Mouse (Mus musculus): Measurements from ENCODE around the gene Cass4. TPM values are rescaled to one million over a fixed set of nuclear protein-coding genes. Genes with fewer than 3 reads are reported as not detected.
A peak's percentile ranks its signal among the peaks of the same experiment; 100 is the strongest.

Cass4 gene
- polyA plus RNA-seq, 1 experiment from 2014 or later, result 1.0 TPM

DNA sequence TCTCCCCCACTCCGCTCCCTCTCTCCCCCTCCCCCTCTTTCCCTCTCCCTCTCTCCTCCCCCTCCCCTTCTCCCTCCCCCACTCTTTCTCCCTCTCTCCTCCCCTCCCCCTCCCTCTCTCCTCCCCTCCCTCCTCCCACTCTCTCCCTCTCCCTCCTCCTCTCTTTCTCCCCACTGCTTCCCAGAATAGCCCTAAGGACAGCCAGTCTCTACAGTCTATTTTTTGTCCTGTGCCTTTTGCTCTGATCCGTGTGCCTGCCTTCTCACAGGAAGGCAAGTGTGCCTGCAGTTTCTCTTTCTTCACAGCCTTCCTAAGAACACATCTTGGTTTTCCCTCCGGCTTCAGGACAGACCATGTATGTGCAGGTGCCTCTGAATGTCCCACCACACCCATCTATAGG lies 83.8 kb downstream of the Cass4 start:
- Histone ChIP-seq H3K4me2 (ENCODE audit: low read depth, low read length) (peak overlapping the region; percentile 75), H3K27me3 (ENCODE audit: control insufficient read depth, insufficient read depth, low read length) (no peaks in the 10 kb centered on the region), H3K36me3 (ENCODE audit: control insufficient read depth, insufficient read depth) (no peaks in the 10 kb centered on the region), H3K27ac (ENCODE audit: low read length) (peak overlapping the region; percentile 82), H3K9ac (ENCODE audit: low read length) (peak overlapping the region; percentile 74), H3K4me3 (ENCODE audit: low read length) (peak overlapping the region; percentile 54), H3K9me3 (replicated peaks; ENCODE audit: control insufficient read depth, low read length) (no peaks in the 10 kb centered on the region), H3K4me1 (ENCODE audit: control insufficient read depth, insufficient read depth, low read length) (peaks cover 13% of the 10 kb centered on the region)
- peak; percentile 85 for ATAC-seq (replicated peaks; ENCODE audit: extremely low read depth, insufficient read depth, low FRiP score)
- 20% methylated on average over 3 of the region's 3 CpGs for WGBS

DNA sequence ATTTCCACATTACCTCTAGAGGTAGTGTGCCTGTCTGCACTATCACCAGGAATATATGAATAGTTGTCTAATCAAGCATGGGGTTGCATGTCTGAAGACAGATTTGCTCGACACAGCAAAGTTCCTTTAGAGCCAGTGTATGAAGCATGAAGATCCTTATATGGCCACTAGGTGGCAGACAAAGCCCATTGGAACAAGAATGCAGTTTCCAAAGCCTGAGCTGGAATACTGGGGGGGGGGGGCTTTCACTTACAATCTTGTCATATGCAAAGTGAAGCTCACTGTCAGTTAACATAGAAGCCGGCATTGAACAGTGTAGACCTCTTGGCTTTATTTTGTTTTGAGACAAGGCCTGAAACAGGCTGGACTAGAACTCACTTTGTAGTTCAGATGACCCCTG lies 84.3 kb downstream of the Cass4 start:
- no peaks in the 10 kb centered on the region for H3K27me3 ChIP-seq (ENCODE audit: control insufficient read depth, insufficient read depth, low read length)
- WGBS, result 3% methylated on average over 2 of the region's 2 CpGs
- H3K9ac ChIP-seq (ENCODE audit: low read length), result peak overlapping the region; percentile 74
- no peaks in the 10 kb centered on the region for H3K9me3 ChIP-seq (replicated peaks; ENCODE audit: control insufficient read depth, low read length)
- peak; percentile 55 for ATAC-seq (replicated peaks; ENCODE audit: extremely low read depth, insufficient read depth, low FRiP score)
- H3K4me1 ChIP-seq (ENCODE audit: control insufficient read depth, insufficient read depth, low read length), result peaks cover 13% of the 10 kb centered on the region
- H3K36me3 ChIP-seq (ENCODE audit: control insufficient read depth, insufficient read depth), result no peaks in the 10 kb centered on the region
- peak overlapping the region; percentile 54 for H3K4me3 ChIP-seq (ENCODE audit: low read length)
- H3K4me2 ChIP-seq (ENCODE audit: low read depth, low read length), result peak overlapping the region; percentile 75
- peak overlapping the region; percentile 82 for H3K27ac ChIP-seq (ENCODE audit: low read length)

DNA sequence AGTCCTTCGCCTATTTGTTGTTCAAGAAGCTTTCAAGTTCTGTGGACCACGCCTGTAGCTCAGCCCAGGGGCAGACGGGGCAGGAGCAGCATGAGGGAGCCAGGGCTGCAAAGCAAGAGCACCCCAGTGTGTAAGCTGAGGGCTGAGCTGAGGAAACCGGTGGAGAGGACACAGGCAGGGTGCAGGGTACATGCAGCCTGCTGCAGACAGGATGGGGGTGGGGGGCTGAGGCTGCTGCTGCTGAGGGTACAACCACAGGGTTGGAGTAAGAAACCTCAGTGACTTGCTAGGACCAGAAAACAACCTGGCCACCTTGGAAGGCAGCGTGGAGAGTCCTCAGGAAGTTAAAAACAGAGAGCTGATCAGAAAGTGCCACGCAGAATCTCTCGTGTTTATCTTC lies 86.7 kb downstream of the Cass4 start:
- 57% methylated on average over 7 of the region's 7 CpGs for WGBS
- no peak for ATAC-seq (replicated peaks; ENCODE audit: extremely low read depth, insufficient read depth, low FRiP score)
- Histone ChIP-seq H3K4me3 (ENCODE audit: low read length) (no peak overlapping the region), H3K4me1 (ENCODE audit: control insufficient read depth, insufficient read depth, low read length) (peaks cover 6% of the 10 kb centered on the region), H3K27ac (ENCODE audit: low read length) (no peak overlapping the region), H3K9me3 (replicated peaks; ENCODE audit: control insufficient read depth, low read length) (no peaks in the 10 kb centered on the region), H3K27me3 (ENCODE audit: control insufficient read depth, insufficient read depth, low read length) (no peaks in the 10 kb centered on the region), H3K9ac (ENCODE audit: low read length) (no peak overlapping the region), H3K36me3 (ENCODE audit: control insufficient read depth, insufficient read depth) (no peaks in the 10 kb centered on the region), H3K4me2 (ENCODE audit: low read depth, low read length) (no peak overlapping the region)

DNA sequence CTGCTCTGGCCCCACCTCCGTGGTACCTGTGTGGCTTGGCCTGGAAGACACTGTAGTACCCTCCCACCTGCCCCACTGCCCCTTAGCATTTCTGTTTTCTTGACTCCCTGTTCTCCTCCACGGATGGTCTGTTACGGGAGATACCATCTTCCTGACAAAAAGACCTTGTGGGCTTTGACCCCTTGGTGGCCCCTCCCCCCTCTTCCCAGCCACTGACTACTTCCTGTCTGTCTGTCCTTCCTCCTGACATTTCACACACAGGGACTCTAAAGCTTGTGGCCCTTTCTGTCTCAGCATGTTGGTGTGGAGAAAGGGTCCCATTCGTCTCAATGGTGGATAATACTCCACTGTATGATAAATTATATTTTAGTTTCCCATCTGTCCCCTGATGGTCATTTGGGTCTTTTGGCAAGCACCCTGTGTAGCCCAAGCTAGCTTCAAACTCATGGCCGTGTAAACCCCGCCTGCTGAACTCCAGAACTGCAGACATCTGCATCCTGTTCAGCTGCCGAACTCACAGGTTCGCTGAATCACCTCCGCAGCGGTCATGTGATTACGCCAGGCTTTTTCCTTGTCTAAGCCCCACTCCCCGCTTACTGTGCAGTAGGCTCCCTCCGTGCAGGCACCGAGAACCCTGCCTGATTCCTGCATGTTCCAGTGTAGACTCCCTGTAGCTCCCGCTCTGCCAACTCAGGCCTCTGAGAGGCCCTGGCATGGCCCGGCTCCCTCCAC lies 88.2 kb downstream of the Cass4 start:
- H3K9ac ChIP-seq (ENCODE audit: low read length), result no peak overlapping the region
- H3K4me1 ChIP-seq (ENCODE audit: control insufficient read depth, insufficient read depth, low read length), result peaks cover 3% of the 10 kb centered on the region
- H3K27me3 ChIP-seq (ENCODE audit: control insufficient read depth, insufficient read depth, low read length), result no peaks in the 10 kb centered on the region
- H3K4me2 ChIP-seq (ENCODE audit: low read depth, low read length), result no peak overlapping the region
- no peak overlapping the region for H3K4me3 ChIP-seq (ENCODE audit: low read length)
- WGBS, result 80% methylated on average over 16 of the region's 16 CpGs
- no peak overlapping the region for H3K27ac ChIP-seq (ENCODE audit: low read length)
- no peak for ATAC-seq (replicated peaks; ENCODE audit: extremely low read depth, insufficient read depth, low FRiP score)
- no peaks in the 10 kb centered on the region for H3K36me3 ChIP-seq (ENCODE audit: control insufficient read depth, insufficient read depth)
- H3K9me3 ChIP-seq (replicated peaks; ENCODE audit: control insufficient read depth, low read length), result no peaks in the 10 kb centered on the region

Other genes starting within 250 kb of the Cass4 start
- not detected in 2 replicates for gene Mc3r, start 145.3 kb upstream of the Cass4 start, polyA plus RNA-seq (2015; fragmentation: Nextera tagmentation; extraction: Ambion mirVana)
- 13.3 and 15.0 TPM in 2 replicates for gene Fam210b, start 48.2 kb upstream of the Cass4 start, polyA plus RNA-seq (2015; fragmentation: Nextera tagmentation; extraction: Ambion mirVana)
- gene Aurka, start 23.3 kb upstream of the Cass4 start, polyA plus RNA-seq (2015; fragmentation: Nextera tagmentation; extraction: Ambion mirVana), result 88.1 and 92.4 TPM in 2 replicates
- 24.5 and 32.2 TPM in 2 replicates for gene Cstf1, start 23.1 kb upstream of the Cass4 start, polyA plus RNA-seq (2015; fragmentation: Nextera tagmentation; extraction: Ambion mirVana)
- gene Rtf2, start 46.8 kb downstream of the Cass4 start, polyA plus RNA-seq (2015; fragmentation: Nextera tagmentation; extraction: Ambion mirVana), result 53.2 and 60.5 TPM in 2 replicates
- 1.3 and 1.4 TPM in 2 replicates for gene Gcnt7, start 64.8 kb downstream of the Cass4 start, polyA plus RNA-seq (2015; fragmentation: Nextera tagmentation; extraction: Ambion mirVana)
- 0.21 TPM in 1 of 2 replicates, not detected in the other for gene Fam209, start 78.7 kb downstream of the Cass4 start, polyA plus RNA-seq (2015; fragmentation: Nextera tagmentation; extraction: Ambion mirVana)
- 0.15 and 0.22 TPM in 2 replicates for gene Tfap2c, start 155.8 kb downstream of the Cass4 start, polyA plus RNA-seq (2015; fragmentation: Nextera tagmentation; extraction: Ambion mirVana)

All from heart, embryonic 16.5 days (tissue).